Mouse (Mus musculus): ENCODE data around the gene Znhit3. TPM values are rescaled to one million over a fixed set of nuclear protein-coding genes. Genes with fewer than 3 reads are reported as not detected.

Znhit3 gene
- polyA plus RNA-seq, 1 experiment from 2014 or later = 91.9 TPM

GRCm38 (mm10) chr11:84918425-84918824, 2.3 kb upstream of the Znhit3 start:
- peak; percentile 80 for ATAC-seq (replicated peaks; ENCODE audit: low FRiP score)
- 0 out of 2 replicates have a peak overlapping the region, but pooled peaks have one; percentile 41 for H3K9ac ChIP-seq (ENCODE audit: low read depth, low read length)
- H3K4me3 ChIP-seq (ENCODE audit: low read depth, low read length) = no peak overlapping the region
- 7% methylated on average over 16 of the region's 16 CpGs for WGBS
- peak; percentile 84 for DNase-seq (ENCODE audit: low spot score)
- no peaks in the 10 kb centered on the region for H3K9me3 ChIP-seq (ENCODE audit: control insufficient read depth, low read length)
- no peaks in the 10 kb centered on the region for H3K36me3 ChIP-seq (ENCODE audit: control insufficient read depth, insufficient read depth, low read length)
- H3K4me2 ChIP-seq = peak overlapping the region; percentile 51
- no peak overlapping the region for H3K27ac ChIP-seq (ENCODE audit: low read depth, low read length)
- H3K27me3 ChIP-seq (replicated peaks; ENCODE audit: control insufficient read depth, insufficient read depth, low read length) = no peaks in the 10 kb centered on the region
- H3K4me1 ChIP-seq (replicated peaks; ENCODE audit: control insufficient read depth, insufficient read depth, low read length) = peaks cover 5% of the 10 kb centered on the region

GRCm38 (mm10) chr11:84916703-84917300, 636 bp upstream of the Znhit3 start:
- DNase-seq (ENCODE audit: low spot score) = no peak
- Histone ChIP-seq H3K9me3 (ENCODE audit: control insufficient read depth, low read length) (no peaks in the 10 kb centered on the region), H3K4me3 (ENCODE audit: low read depth, low read length) (peak overlapping the region; percentile 83), H3K27ac (ENCODE audit: low read depth, low read length) (no peak overlapping the region), H3K27me3 (replicated peaks; ENCODE audit: control insufficient read depth, insufficient read depth, low read length) (no peaks in the 10 kb centered on the region), H3K9ac (ENCODE audit: low read depth, low read length) (peak overlapping the region; percentile 83), H3K4me2 (peak overlapping the region; percentile 57), H3K36me3 (ENCODE audit: control insufficient read depth, insufficient read depth, low read length) (peaks cover 8% of the 10 kb centered on the region), H3K4me1 (replicated peaks; ENCODE audit: control insufficient read depth, insufficient read depth, low read length) (peaks cover 5% of the 10 kb centered on the region)
- ATAC-seq (replicated peaks; ENCODE audit: low FRiP score) = no peak
- 61% methylated on average over 7 of the region's 7 CpGs for WGBS

GRCm38 (mm10) chr11:84914673-84915072, 1.5 kb downstream of the Znhit3 start:
- DNase-seq (ENCODE audit: low spot score) (no peak), ATAC-seq (replicated peaks; ENCODE audit: low FRiP score) (no peak)
- Histone ChIP-seq H3K4me3 (ENCODE audit: low read depth, low read length) (peak overlapping the region; percentile 83), H3K9me3 (ENCODE audit: control insufficient read depth, low read length) (no peaks in the 10 kb centered on the region), H3K27me3 (replicated peaks; ENCODE audit: control insufficient read depth, insufficient read depth, low read length) (no peaks in the 10 kb centered on the region), H3K27ac (ENCODE audit: low read depth, low read length) (no peak overlapping the region), H3K4me1 (replicated peaks; ENCODE audit: control insufficient read depth, insufficient read depth, low read length) (peaks cover 5% of the 10 kb centered on the region), H3K36me3 (ENCODE audit: control insufficient read depth, insufficient read depth, low read length) (peaks cover 15% of the 10 kb centered on the region), H3K4me2 (peak overlapping the region; percentile 57), H3K9ac (ENCODE audit: low read depth, low read length) (no peak overlapping the region)
- WGBS = 78% methylated on average over 5 of the region's 5 CpGs

GRCm38 (mm10) chr11:84910411-84910810, 5.8 kb downstream of the Znhit3 start:
- H3K9me3 ChIP-seq (ENCODE audit: control insufficient read depth, low read length) = no peaks in the 10 kb centered on the region
- WGBS = 91% methylated on average over 4 of the region's 4 CpGs
- no peaks in the 10 kb centered on the region for H3K27me3 ChIP-seq (replicated peaks; ENCODE audit: control insufficient read depth, insufficient read depth, low read length)
- peaks cover 34% of the 10 kb centered on the region for H3K36me3 ChIP-seq (ENCODE audit: control insufficient read depth, insufficient read depth, low read length)
- no peaks in the 10 kb centered on the region for H3K4me1 ChIP-seq (replicated peaks; ENCODE audit: control insufficient read depth, insufficient read depth, low read length)
- no peak overlapping the region for H3K9ac ChIP-seq (ENCODE audit: low read depth, low read length)
- H3K4me3 ChIP-seq (ENCODE audit: low read depth, low read length) = no peak overlapping the region
- H3K4me2 ChIP-seq = no peak overlapping the region
- no peak overlapping the region for H3K27ac ChIP-seq (ENCODE audit: low read depth, low read length)
- no peak for ATAC-seq (replicated peaks; ENCODE audit: low FRiP score)
- DNase-seq (ENCODE audit: low spot score) = no peak

GRCm38 (mm10) chr11:84908480-84908879, 7.7 kb downstream of the Znhit3 start:
- H3K36me3 ChIP-seq (ENCODE audit: control insufficient read depth, insufficient read depth, low read length) = peaks cover 46% of the 10 kb centered on the region
- no peaks in the 10 kb centered on the region for H3K4me1 ChIP-seq (replicated peaks; ENCODE audit: control insufficient read depth, insufficient read depth, low read length)
- H3K9ac ChIP-seq (ENCODE audit: low read depth, low read length) = no peak overlapping the region
- DNase-seq (ENCODE audit: low spot score) (no peak), ATAC-seq (replicated peaks; ENCODE audit: low FRiP score) (no peak)
- H3K4me3 ChIP-seq (ENCODE audit: low read depth, low read length) = no peak overlapping the region
- WGBS = 92% methylated on average over 6 of the region's 6 CpGs
- no peak overlapping the region for H3K27ac ChIP-seq (ENCODE audit: low read depth, low read length)
- H3K27me3 ChIP-seq (replicated peaks; ENCODE audit: control insufficient read depth, insufficient read depth, low read length) = no peaks in the 10 kb centered on the region
- H3K4me2 ChIP-seq = no peak overlapping the region
- H3K9me3 ChIP-seq (ENCODE audit: control insufficient read depth, low read length) = no peaks in the 10 kb centered on the region

GRCm38 (mm10) chr11:84907081-84907480, 9.1 kb downstream of the Znhit3 start:
- H3K27ac ChIP-seq (ENCODE audit: low read depth, low read length) = no peak overlapping the region
- no peak overlapping the region for H3K9ac ChIP-seq (ENCODE audit: low read depth, low read length)
- ATAC-seq (replicated peaks; ENCODE audit: low FRiP score) (no peak), DNase-seq (ENCODE audit: low spot score) (no peak)
- 90% methylated on average over 3 of the region's 3 CpGs for WGBS
- H3K4me1 ChIP-seq (replicated peaks; ENCODE audit: control insufficient read depth, insufficient read depth, low read length) = no peaks in the 10 kb centered on the region
- peaks cover 52% of the 10 kb centered on the region for H3K36me3 ChIP-seq (ENCODE audit: control insufficient read depth, insufficient read depth, low read length)
- H3K4me2 ChIP-seq = no peak overlapping the region
- no peak overlapping the region for H3K4me3 ChIP-seq (ENCODE audit: low read depth, low read length)
- H3K9me3 ChIP-seq (ENCODE audit: control insufficient read depth, low read length) = no peaks in the 10 kb centered on the region
- no peaks in the 10 kb centered on the region for H3K27me3 ChIP-seq (replicated peaks; ENCODE audit: control insufficient read depth, insufficient read depth, low read length)

- no peaks in the 10 kb centered on the region for H3K4me1 ChIP-seq (replicated peaks; ENCODE audit: control insufficient read depth, insufficient read depth, low read length)
- no peak overlapping the region for H3K9ac ChIP-seq (ENCODE audit: low read depth, low read length)
- ATAC-seq (replicated peaks; ENCODE audit: low FRiP score) (no peak), DNase-seq (ENCODE audit: low spot score) (no peak)
- H3K27me3 ChIP-seq (replicated peaks; ENCODE audit: control insufficient read depth, insufficient read depth, low read length) = no peaks in the 10 kb centered on the region
- no peak overlapping the region for H3K4me3 ChIP-seq (ENCODE audit: low read depth, low read length)
- no peak overlapping the region for H3K27ac ChIP-seq (ENCODE audit: low read depth, low read length)
- no peaks in the 10 kb centered on the region for H3K9me3 ChIP-seq (ENCODE audit: control insufficient read depth, low read length)
- peaks cover 58% of the 10 kb centered on the region for H3K36me3 ChIP-seq (ENCODE audit: control insufficient read depth, insufficient read depth, low read length)
- H3K4me2 ChIP-seq = no peak overlapping the region
- WGBS = 82% methylated on average over 9 of the region's 9 CpGs
These were observed 11.5 kb downstream of the Znhit3 start for GRCm38 (mm10) chr11:84904597-84905144.

- Histone ChIP-seq H3K4me1 (replicated peaks; ENCODE audit: control insufficient read depth, insufficient read depth, low read length) (no peaks in the 10 kb centered on the region), H3K9ac (ENCODE audit: low read depth, low read length) (no peak overlapping the region), H3K27ac (ENCODE audit: low read depth, low read length) (no peak overlapping the region), H3K4me3 (ENCODE audit: low read depth, low read length) (no peak overlapping the region), H3K4me2 (no peak overlapping the region), H3K36me3 (ENCODE audit: control insufficient read depth, insufficient read depth, low read length) (peaks cover 31% of the 10 kb centered on the region), H3K9me3 (ENCODE audit: control insufficient read depth, low read length) (no peaks in the 10 kb centered on the region), H3K27me3 (replicated peaks; ENCODE audit: control insufficient read depth, insufficient read depth, low read length) (no peaks in the 10 kb centered on the region)
- DNase-seq (ENCODE audit: low spot score) (no peak), ATAC-seq (replicated peaks; ENCODE audit: low FRiP score) (no peak)
- 92% methylated on average over 13 of the region's 15 CpGs for WGBS
These were observed 23.1 kb downstream of the Znhit3 start for GRCm38 (mm10) chr11:84893113-84893512.

- ATAC-seq (replicated peaks; ENCODE audit: low FRiP score) (no peak), DNase-seq (ENCODE audit: low spot score) (no peak)
- Histone ChIP-seq H3K4me3 (ENCODE audit: low read depth, low read length) (no peak overlapping the region), H3K36me3 (ENCODE audit: control insufficient read depth, insufficient read depth, low read length) (peaks cover 35% of the 10 kb centered on the region), H3K4me1 (replicated peaks; ENCODE audit: control insufficient read depth, insufficient read depth, low read length) (no peaks in the 10 kb centered on the region), H3K27ac (ENCODE audit: low read depth, low read length) (no peak overlapping the region), H3K9me3 (ENCODE audit: control insufficient read depth, low read length) (no peaks in the 10 kb centered on the region), H3K27me3 (replicated peaks; ENCODE audit: control insufficient read depth, insufficient read depth, low read length) (no peaks in the 10 kb centered on the region), H3K9ac (ENCODE audit: low read depth, low read length) (no peak overlapping the region), H3K4me2 (no peak overlapping the region)
- WGBS = 87% methylated on average over 7 of the region's 7 CpGs
These were observed 24.5 kb downstream of the Znhit3 start for GRCm38 (mm10) chr11:84891705-84892104.

All from liver, embryonic 11.5 days (tissue).